Mouse (Mus musculus) G1E (cell line): ENCODE measurements around the gene Oas1g. TPM values are rescaled to one million over a fixed set of nuclear protein-coding genes. Genes with fewer than 3 reads are reported as not detected.
"Not testable (repeated sequence)": the region's sequence is repeated elsewhere in the genome, so short reads cannot be mapped to it uniquely, and the experiment has no call there.

Experiments
- ATAC-seq: 2 replicates; pipeline ENCODE4 v1.8.0; 2016; ENCODE audit warnings: mild to moderate bottlenecking; ENCODE audit not compliant: insufficient number of reproducible peaks, poor library complexity, low FRiP score, severe bottlenecking; ENCODE audit errors: extremely low read depth
- DNase-seq: peaks from one replicate; pipeline ENCODE4 v3.0.0; 2012; ENCODE audit warnings: low spot score
- H3K27me3 ChIP-seq: 2 replicates; pipeline ENCODE4 v1.6.1; 2012; ENCODE audit warnings: mild to moderate bottlenecking, low read length, inconsistent platforms; ENCODE audit not compliant: insufficient read depth
- H3K36me3 ChIP-seq: replicated peaks from 2 replicates; pipeline ENCODE3; 2012; ENCODE audit warnings: mild to moderate bottlenecking, inconsistent platforms
- H3K4me1 ChIP-seq: 2 replicates; pipeline ENCODE4 v1.6.1; 2012; ENCODE audit warnings: low read depth, low read length, inconsistent platforms, mixed read lengths; ENCODE audit not compliant: insufficient read depth
- H3K4me3 ChIP-seq: 2 replicates; pipeline ENCODE4 v1.5.1; 2012; ENCODE audit warnings: low read depth, mild to moderate bottlenecking, inconsistent platforms, low read length, moderate library complexity, mixed read lengths
- H3K9me3 ChIP-seq: replicated peaks from 2 replicates; pipeline ENCODE4 v1.6.1; 2012; ENCODE audit warnings: inconsistent platforms
- CTCF ChIP-seq: IDR thresholded peaks from 2 replicates; pipeline ENCODE4 v1.5.1; 2012; ENCODE audit warnings: low read depth, low read length, inconsistent platforms, mixed read lengths
- GATA1 ChIP-seq: IDR thresholded peaks from 2 replicates; pipeline ENCODE4 v1.6.1; 2012; ENCODE audit warnings: borderline replicate concordance, low read length, inconsistent platforms, mixed read lengths
- GATA2 ChIP-seq: IDR thresholded peaks from 2 replicates; pipeline ENCODE4 v1.6.1; 2012; ENCODE audit warnings: low read depth, low read length, inconsistent platforms, borderline replicate concordance
- POLR2AphosphoS5 ChIP-seq: IDR thresholded peaks from 2 replicates; pipeline ENCODE4 v1.6.1; 2012; ENCODE audit warnings: low read depth, low read length, inconsistent platforms; ENCODE audit not compliant: insufficient replicate concordance
- TAL1 ChIP-seq: conservative IDR thresholded peaks from 2 replicates; pipeline ENCODE4 v1.6.1; 2012; ENCODE audit warnings: low read depth, low read length, inconsistent platforms, mixed read lengths
- polyA plus RNA-seq: library from polyadenylated mRNA; stranded (reverse); fragments of >175 nt; gene quantifications from 2 replicates; pipeline ENCODE4 v1.2.3, GENCODE M21; 2012
- total RNA-seq, 2 experiments: library from RNA; stranded (forward) in 1 of 2; stranded (reverse) in 1 of 2; fragments of 200-1000 nt in 1 of 2; fragments of >200 nt in 1 of 2; fragmentation: Nextera tagmentation in 1 of 2; gene quantifications; 2 replicates each; pipeline ENCODE4 v1.2.3; 2014 to 2017

Oas1g gene
- total and polyA plus RNA-seq, 3 experiments = not detected

- DNase-seq = no peak
- Histone ChIP-seq H3K27me3 (no peaks in the 10 kb centered on the region), H3K36me3 (no peaks in the 10 kb centered on the region), H3K4me3 (no peak overlapping the region), H3K9me3 (no peaks in the 10 kb centered on the region), H3K4me1 (no peaks in the 10 kb centered on the region)
- TF ChIP-seq GATA2 = no peak
- no peak for TF ChIP-seq CTCF
- TF ChIP-seq POLR2AphosphoS5 = no peak
- TF ChIP-seq TAL1 = no peak
- no peak for TF ChIP-seq GATA1
- no peak for ATAC-seq
Observed at GRCm38 (mm10) chr5:120908196-120908920, 20.9 kb upstream of the Oas1g start.

DNA sequence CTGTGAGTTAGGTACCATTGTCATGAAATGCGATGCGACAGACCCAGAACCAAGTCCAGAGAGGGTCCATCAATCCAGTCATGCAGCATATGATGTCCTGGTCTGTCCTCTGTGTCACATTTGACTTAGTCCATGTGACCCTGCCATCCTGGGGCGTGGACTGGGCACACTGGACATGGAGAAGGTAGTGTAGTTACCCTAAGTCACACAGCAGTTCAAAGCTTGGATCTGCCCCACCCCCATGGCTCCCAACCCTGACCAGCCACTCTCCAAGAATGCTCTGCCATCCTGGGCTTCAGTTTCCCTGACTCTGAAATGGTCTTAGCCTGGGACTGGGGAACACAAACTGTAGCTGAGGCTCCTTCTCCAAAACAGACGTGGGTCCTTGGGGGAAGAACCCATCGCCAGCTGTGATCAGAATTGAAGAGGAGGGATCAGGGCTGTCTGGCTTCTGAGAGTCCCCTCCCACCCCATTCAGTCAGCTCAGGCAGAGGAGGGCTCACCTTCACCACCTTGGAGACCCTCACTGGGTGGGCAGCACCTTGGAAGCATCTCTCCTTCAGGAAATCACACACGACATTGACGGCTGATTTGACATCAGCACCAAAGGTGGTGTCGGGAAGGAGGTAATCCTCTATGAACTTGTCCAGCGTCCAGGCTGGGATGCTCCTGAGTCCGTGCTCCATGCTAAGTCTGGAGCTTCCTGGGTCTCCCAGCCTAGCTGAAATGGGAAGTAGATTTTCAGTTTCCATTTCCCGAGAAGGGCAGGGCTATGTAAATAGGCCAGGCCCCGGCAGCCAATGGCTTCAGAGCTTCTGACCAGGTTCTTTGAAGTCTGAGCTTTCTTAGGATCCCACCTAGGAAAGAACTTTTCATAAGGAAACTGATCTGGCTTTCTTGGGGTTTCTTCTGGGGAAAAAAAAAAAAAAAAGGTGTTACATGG is 19.6 kb upstream of the Oas1g start, which contains the start of gene Oas1a:
Gene Oas1a (minus strand): TSS at position 731 of the 943 bp plus-strand sequence.
- not testable (repeated sequence) for H3K27me3 ChIP-seq, H3K4me3 ChIP-seq, ATAC-seq, DNase-seq, H3K4me1 ChIP-seq, H3K36me3 ChIP-seq, H3K9me3 ChIP-seq

DNA sequence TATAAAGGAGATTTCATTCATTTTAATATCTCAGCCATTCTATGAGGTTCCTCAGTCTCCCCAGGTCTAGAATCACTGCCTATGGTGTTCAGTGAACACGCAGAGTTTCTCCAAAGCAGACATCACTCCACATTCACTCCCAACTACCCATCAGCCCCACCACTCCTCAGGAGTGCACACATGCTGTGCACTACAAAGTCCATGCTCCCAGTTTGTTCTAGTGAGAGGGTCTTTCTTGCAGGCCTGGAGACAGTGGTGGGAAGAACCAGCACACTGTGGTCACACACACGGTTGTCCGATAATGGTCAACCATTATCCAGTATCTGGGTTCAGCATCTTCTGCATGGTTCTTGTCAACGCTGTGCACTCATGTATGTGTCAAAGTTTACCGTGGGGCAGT is 14.6 kb upstream of the Oas1g start:
- Histone ChIP-seq H3K4me3 (no peak overlapping the region), H3K36me3 (no peaks in the 10 kb centered on the region), H3K4me1 (no peaks in the 10 kb centered on the region), H3K9me3 (no peaks in the 10 kb centered on the region), H3K27me3 (no peaks in the 10 kb centered on the region)
- TF ChIP-seq TAL1 = no peak
- no peak for TF ChIP-seq POLR2AphosphoS5
- no peak for TF ChIP-seq CTCF
- TF ChIP-seq GATA1 = no peak
- TF ChIP-seq GATA2 = no peak
- ATAC-seq (no peak), DNase-seq (no peak)

DNA sequence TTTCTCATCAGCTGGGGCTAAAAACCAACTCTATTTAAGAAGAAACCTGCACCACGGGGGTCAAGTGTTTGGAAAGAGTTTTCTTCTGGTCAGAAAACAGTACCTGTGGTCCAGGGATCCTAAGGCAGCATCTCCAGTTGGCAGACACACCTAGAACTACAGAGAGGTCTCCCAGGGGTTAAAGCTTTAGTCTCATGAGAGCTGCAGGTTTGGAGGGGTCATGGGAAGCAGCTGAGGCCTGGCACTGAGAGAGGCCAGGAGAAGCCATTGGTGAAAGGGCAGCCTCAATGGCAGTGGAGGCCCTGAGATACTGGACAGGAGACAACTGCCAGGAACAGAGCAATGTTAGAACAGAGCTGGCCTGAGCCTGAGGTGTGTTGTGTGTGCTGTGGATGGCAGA is 13.3 kb upstream of the Oas1g start:
- no peak overlapping the region for H3K4me3 ChIP-seq
- H3K36me3 ChIP-seq = no peaks in the 10 kb centered on the region
- TF ChIP-seq CTCF (no peak), TAL1 (no peak), GATA1 (no peak), GATA2 (no peak), POLR2AphosphoS5 (no peak)
- no peaks in the 10 kb centered on the region for H3K9me3 ChIP-seq
- ATAC-seq (no peak), DNase-seq (no peak)
- no peaks in the 10 kb centered on the region for H3K27me3 ChIP-seq
- no peaks in the 10 kb centered on the region for H3K4me1 ChIP-seq

DNA sequence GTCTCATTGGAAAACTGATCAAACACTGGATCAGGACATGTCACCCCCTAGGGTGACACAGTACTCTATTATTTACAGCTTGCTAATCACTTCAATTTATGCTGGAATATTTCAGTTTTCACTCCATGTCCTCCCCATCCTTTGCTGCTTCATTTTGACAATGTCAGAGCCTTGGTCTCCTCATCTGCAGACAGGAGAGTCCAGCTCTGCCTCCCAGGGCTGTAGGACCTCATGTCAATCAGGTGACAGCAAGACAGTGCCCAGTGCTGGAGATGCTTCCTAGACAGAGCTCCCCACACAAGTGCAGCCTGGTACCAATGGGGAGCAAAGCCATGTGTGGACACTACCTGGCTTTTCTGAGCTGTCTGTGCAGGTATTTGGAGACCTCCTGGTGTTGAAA is 11.3 kb upstream of the Oas1g start:
- H3K36me3 ChIP-seq = no peaks in the 10 kb centered on the region
- no peaks in the 10 kb centered on the region for H3K9me3 ChIP-seq
- no peak for DNase-seq
- H3K4me3 ChIP-seq = no peak overlapping the region
- no peak for TF ChIP-seq GATA2
- no peak for TF ChIP-seq CTCF
- no peak for TF ChIP-seq POLR2AphosphoS5
- TF ChIP-seq GATA1 = no peak
- TF ChIP-seq TAL1 = no peak
- H3K4me1 ChIP-seq = no peaks in the 10 kb centered on the region
- no peak for ATAC-seq
- no peaks in the 10 kb centered on the region for H3K27me3 ChIP-seq

- DNase-seq = no peak
- Histone ChIP-seq H3K4me1 (no peaks in the 10 kb centered on the region), H3K27me3 (no peaks in the 10 kb centered on the region), H3K9me3 (no peaks in the 10 kb centered on the region), H3K4me3 (no peak overlapping the region), H3K36me3 (no peaks in the 10 kb centered on the region)
- TF ChIP-seq GATA1 (no peak), TAL1 (no peak), CTCF (no peak), GATA2 (no peak), POLR2AphosphoS5 (no peak)
- no peak for ATAC-seq
Observed at GRCm38 (mm10) chr5:120898307-120898706, 10.9 kb upstream of the Oas1g start.
